Mouse (Mus musculus): ENCODE results near the gene ccdc198.
"Not testable (repeated sequence)": the region's sequence is repeated elsewhere in the genome, so short reads cannot be mapped to it uniquely, and the experiment has no call there.

- not testable (repeated sequence) for TF ChIP-seq POLR2A (IDR thresholded peaks at IDR 0.05; ENCODE audit: insufficient read depth, low read depth, low read length); CTCF (IDR thresholded peaks at IDR 0.05)
Observed at GRCm38 (mm10) chr14:49278479-49278878, 33.2 kb upstream of the ccdc198 start.
